ENCODE assay signal across 8 mouse cellular contexts in the genomic region with DNA sequence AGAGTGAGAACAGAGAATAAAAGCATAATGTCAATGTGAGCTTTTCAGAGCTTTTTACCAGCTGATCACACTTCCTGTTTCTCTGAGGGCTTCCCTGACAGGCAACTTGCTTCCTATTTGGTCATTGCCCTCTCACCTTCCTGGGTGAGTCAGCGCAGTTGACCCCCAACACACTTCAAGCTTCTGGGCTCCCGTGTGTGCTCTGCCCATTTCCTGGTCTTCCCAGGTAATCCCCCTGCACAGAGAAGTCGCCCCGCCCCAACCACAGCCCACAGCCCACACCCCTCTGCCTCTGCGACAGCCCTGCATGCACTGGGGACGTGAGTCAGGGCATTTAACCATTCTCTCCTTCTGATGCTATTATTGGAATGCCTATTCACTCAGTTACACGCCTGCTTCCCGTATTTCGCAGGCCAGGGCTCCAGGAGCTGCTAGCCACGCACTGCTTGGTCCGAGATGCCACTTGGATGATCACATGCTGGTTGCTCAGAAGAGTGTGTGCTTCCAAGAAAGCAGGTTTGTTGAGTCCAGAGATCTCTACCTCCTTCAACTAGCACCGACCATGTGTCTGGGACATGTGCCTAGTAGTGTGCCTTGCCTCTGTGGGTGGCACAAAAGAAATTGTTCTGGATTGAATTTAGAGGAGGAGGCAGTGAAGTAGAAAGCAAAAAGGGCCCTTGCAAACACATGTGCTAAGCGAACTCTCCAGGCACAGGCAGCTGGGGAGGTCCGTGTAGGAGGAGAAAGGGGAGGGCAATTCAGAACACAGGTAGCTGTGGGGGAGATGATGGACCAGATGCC.
DNase-seq lines count a peak whose midpoint lies in the region; ATAC-seq and TF ChIP-seq lines count a peak whose summit lies in the region.

No protein-coding gene starts in this region.

- H3K79me2 ChIP-seq in myocyte (ENCODE audit: control insufficient read depth, insufficient read depth): no peaks in the 10 kb centered on the region

- WGBS in heart, embryonic 13.5 days: 25% methylated on average over 14 of the region's 14 CpGs
- 43% methylated on average over 13 of the region's 14 CpGs for WGBS in limb, embryonic 12.5 days
- WGBS in neural tube, embryonic 15.5 days: 56% methylated on average over 14 of the region's 14 CpGs

- peak; percentile 32 for DNase-seq in layer of hippocampus, adult 11-12 months (ENCODE audit: low spot score)
- DNase-seq in layer of hippocampus, postnatal 10 days (ENCODE audit: low spot score in 2 of 2): no peak
- DNase-seq in NIH3T3 (ENCODE audit: low read depth): peak; percentile 65
- no peak for DNase-seq in gastrocnemius, postnatal 14 days

- ATAC-seq in heart, embryonic 13.5 days (ENCODE audit: extremely low read depth, insufficient number of reproducible peaks, low FRiP score, low TSS enrichment): peak; percentile 42; the same call in 1 of the 2 replicates
- ATAC-seq in limb, embryonic 12.5 days (ENCODE audit: insufficient number of reproducible peaks, insufficient read depth, low FRiP score, low TSS enrichment, low read depth): no peak
- ATAC-seq in neural tube, embryonic 15.5 days (ENCODE audit: low FRiP score): no peak

- H3K4me1 ChIP-seq in heart, embryonic 13.5 days: peaks cover 23% of the 10 kb centered on the region
- H3K4me1 ChIP-seq in limb, embryonic 12.5 days (replicated peaks): peaks cover 8% of the 10 kb centered on the region
- no peaks in the 10 kb centered on the region for H3K4me1 ChIP-seq in neural tube, embryonic 15.5 days

- no peak overlapping the region; the same call in 1 of the 2 replicates for H3K9ac ChIP-seq in heart, embryonic 13.5 days
- H3K9ac ChIP-seq in limb, embryonic 12.5 days (replicated peaks): no peak overlapping the region
- no peak overlapping the region for H3K9ac ChIP-seq in neural tube, embryonic 15.5 days (replicated peaks)

- H3K36me3 ChIP-seq in heart, embryonic 13.5 days: no peaks in the 10 kb centered on the region
- no peaks in the 10 kb centered on the region for H3K36me3 ChIP-seq in limb, embryonic 12.5 days
- H3K36me3 ChIP-seq in myocyte (ENCODE audit: control insufficient read depth, insufficient read depth): no peaks in the 10 kb centered on the region
- H3K36me3 ChIP-seq in neural tube, embryonic 15.5 days: no peaks in the 10 kb centered on the region

- intact Hi-C loops in gastrocnemius, postnatal 14 days (cut with DNase I; ENCODE audit: low total_unique reads): no loop called here

- H3K9me3 ChIP-seq in heart, embryonic 13.5 days: no peaks in the 10 kb centered on the region
- no peaks in the 10 kb centered on the region for H3K9me3 ChIP-seq in limb, embryonic 12.5 days
- no peaks in the 10 kb centered on the region for H3K9me3 ChIP-seq in neural tube, embryonic 15.5 days (replicated peaks)

- H3K27me3 ChIP-seq in heart, embryonic 13.5 days (replicated peaks): no peaks in the 10 kb centered on the region
- peaks cover 12% of the 10 kb centered on the region; the same call in 1 of the 2 replicates for H3K27me3 ChIP-seq in limb, embryonic 12.5 days
- H3K27me3 ChIP-seq in myocyte (ENCODE audit: control insufficient read depth, insufficient read depth, insufficient read length): no peaks in the 10 kb centered on the region
- no peaks in the 10 kb centered on the region for H3K27me3 ChIP-seq in neural tube, embryonic 15.5 days (replicated peaks)

- peak overlapping the region; percentile 23 for H3K4me3 ChIP-seq in heart, embryonic 13.5 days
- no peak overlapping the region for H3K4me3 ChIP-seq in limb, embryonic 12.5 days (replicated peaks)
- H3K4me3 ChIP-seq in myocyte: no peak overlapping the region
- H3K4me3 ChIP-seq in neural tube, embryonic 15.5 days (replicated peaks): no peak overlapping the region

- H3K4me2 ChIP-seq in heart, embryonic 13.5 days: peak overlapping the region; percentile 53
- H3K4me2 ChIP-seq in limb, embryonic 12.5 days: peak overlapping the region; percentile 0; the same call in 1 of the 2 replicates
- H3K4me2 ChIP-seq in myocyte (ENCODE audit: low read depth): peak overlapping the region; percentile 74
- H3K4me2 ChIP-seq in neural tube, embryonic 15.5 days: no peak overlapping the region

- no peak overlapping the region; the same call in 1 of the 2 replicates for H3K27ac ChIP-seq in heart, embryonic 13.5 days (replicated peaks)
- no peak overlapping the region for H3K27ac ChIP-seq in limb, embryonic 12.5 days
- no peak overlapping the region for H3K27ac ChIP-seq in neural tube, embryonic 15.5 days (replicated peaks)

- TF ChIP-seq POLR2A in myocyte (IDR thresholded peaks at IDR 0.05; ENCODE audit: insufficient read length, low read depth): no peak

- no peak overlapping the region for H3ac ChIP-seq in myocyte (ENCODE audit: control insufficient read depth, insufficient read length)

TF ChIP-seq in myocyte, 11 proteins besides CTCF, POLR2A, EP300 and RAD21:
- TF ChIP-seq MYOD1 (IDR thresholded peaks at IDR 0.05; ENCODE audit: control insufficient read depth in 1 of 3, insufficient read length in 2 of 3, low read depth in 2 of 3) (peak in 1 of 3 experiments; percentile 49), TCF12 (IDR thresholded peaks at IDR 0.05; ENCODE audit: insufficient read depth, poor library complexity, severe bottlenecking) (no peak), TCF3 (IDR thresholded peaks at IDR 0.05; ENCODE audit: insufficient read length, low read depth) (no peak), MYOG (IDR thresholded peaks at IDR 0.05; ENCODE audit: control insufficient read depth in 1 of 3, insufficient read depth in 1 of 3, insufficient read length in 2 of 3, low read depth in 2 of 3) (peak in 1 of 3 experiments; percentile 46), USF1 (IDR thresholded peaks at IDR 0.05; ENCODE audit: low read depth) (peak; percentile 64)
TF ChIP-seq in myocyte: peak in this region for 3.

Comparison
In these comparisons a context has a peak if more than half of its experiments do, and no peak if none do; other contexts are left out.
1. DNase-seq: peak in layer of hippocampus, adult 11-12 months (single experiment) and NIH3T3 (single experiment); none in layer of hippocampus, postnatal 10 days (0 of 2) and gastrocnemius, postnatal 14 days (single experiment).